Mouse (Mus musculus): ENCODE measurements around the gene Rab31. TPM values are rescaled to one million over a fixed set of nuclear protein-coding genes. Genes with fewer than 3 reads are reported as not detected.
A peak's percentile ranks its signal among the peaks of the same experiment; 100 is the strongest.

The Rab31 gene
- polyA plus RNA-seq, 1 experiment from 2014 or later = 31.0 TPM

- Histone ChIP-seq H3K36me3 (ENCODE audit: control insufficient read depth, insufficient read depth, low read length) (no peaks in the 10 kb centered on the region), H3K4me2 (ENCODE audit: low read length) (no peak overlapping the region), H3K4me3 (ENCODE audit: control insufficient read depth in 1 of 2, insufficient read depth in 1 of 2, low read depth in 1 of 2, low read length in 2 of 2) (no peak overlapping the region), H3K27me3 (ENCODE audit: control insufficient read depth, insufficient read depth, low read length) (no peaks in the 10 kb centered on the region), H3K27ac (replicated peaks in 1 of 2; ENCODE audit: control insufficient read depth in 1 of 2, insufficient read depth in 1 of 2, low read depth in 2 of 2, low read length in 2 of 2) (no peak overlapping the region), H3K4me1 (ENCODE audit: control insufficient read depth in 2 of 2, insufficient read depth in 2 of 2, low read length in 2 of 2) (no peaks in the 10 kb centered on the region), H3K9me3 (ENCODE audit: control insufficient read depth, low read length) (no peaks in the 10 kb centered on the region), H3K9ac (ENCODE audit: low read length) (no peak overlapping the region)
- no peak for ATAC-seq (ENCODE audit: insufficient number of reproducible peaks, insufficient read depth, low FRiP score, low read depth)
- 87% methylated on average over 2 of the region's 2 CpGs for WGBS
Measured at GRCm38 (mm10) chr17:65618431-65618830, 154.1 kb downstream of the Rab31 start.

- H3K4me1 ChIP-seq (ENCODE audit: control insufficient read depth in 2 of 2, insufficient read depth in 2 of 2, low read length in 2 of 2) = peaks cover 0 to 11% of the 10 kb centered on the region in 2 experiments; a peak in 2 of 4 replicates
- H3K4me2 ChIP-seq (ENCODE audit: low read length) = no peak overlapping the region
- no peak overlapping the region for H3K27ac ChIP-seq (replicated peaks in 1 of 2; ENCODE audit: control insufficient read depth in 1 of 2, insufficient read depth in 1 of 2, low read depth in 2 of 2, low read length in 2 of 2)
- ATAC-seq (ENCODE audit: insufficient number of reproducible peaks, insufficient read depth, low FRiP score, low read depth) = no peak
- H3K36me3 ChIP-seq (ENCODE audit: control insufficient read depth, insufficient read depth, low read length) = no peaks in the 10 kb centered on the region
- H3K9ac ChIP-seq (ENCODE audit: low read length) = no peak overlapping the region
- WGBS = 50% methylated on average over 3 of the region's 3 CpGs
- H3K9me3 ChIP-seq (ENCODE audit: control insufficient read depth, low read length) = no peaks in the 10 kb centered on the region
- H3K27me3 ChIP-seq (ENCODE audit: control insufficient read depth, insufficient read depth, low read length) = no peaks in the 10 kb centered on the region
- H3K4me3 ChIP-seq (ENCODE audit: control insufficient read depth in 1 of 2, insufficient read depth in 1 of 2, low read depth in 1 of 2, low read length in 2 of 2) = no peak overlapping the region
Measured at GRCm38 (mm10) chr17:65615678-65616077, 156.9 kb downstream of the Rab31 start.

GRCm38 (mm10) chr17:65614431-65614830, 158.1 kb downstream of the Rab31 start:
- ATAC-seq (ENCODE audit: insufficient number of reproducible peaks, insufficient read depth, low FRiP score, low read depth) = no peak
- H3K27me3 ChIP-seq (ENCODE audit: control insufficient read depth, insufficient read depth, low read length) = no peaks in the 10 kb centered on the region

GRCm38 (mm10) chr17:65613463-65614412, 158.8 kb downstream of the Rab31 start, which contains the start of gene Vapa:
Gene Vapa, minus strand, starts transcription at chr17:65613555.
- peak; percentile 91 for ATAC-seq (ENCODE audit: insufficient number of reproducible peaks, insufficient read depth, low FRiP score, low read depth)
- Histone ChIP-seq H3K4me2 (ENCODE audit: low read length) (peak within 1 kb of the TSS; percentile 76), H3K9ac (ENCODE audit: low read length) (peak within 1 kb of the TSS; percentile 100), H3K9me3 (ENCODE audit: control insufficient read depth, low read length) (no peaks in the 10 kb centered on the region), H3K27me3 (ENCODE audit: control insufficient read depth, insufficient read depth, low read length) (no peaks in the 10 kb centered on the region), H3K36me3 (ENCODE audit: control insufficient read depth, insufficient read depth, low read length) (peaks cover 4% of the 10 kb centered on the region; the same call in 1 of the 2 replicates), H3K4me3 (ENCODE audit: control insufficient read depth in 1 of 2, insufficient read depth in 1 of 2, low read depth in 1 of 2, low read length in 2 of 2) (peak within 1 kb of the TSS; percentile 80 to 100), H3K27ac (replicated peaks in 1 of 2; ENCODE audit: control insufficient read depth in 1 of 2, insufficient read depth in 1 of 2, low read depth in 2 of 2, low read length in 2 of 2) (peak within 1 kb of the TSS; percentile 97 to 100), H3K4me1 (ENCODE audit: control insufficient read depth in 2 of 2, insufficient read depth in 2 of 2, low read length in 2 of 2) (peaks cover 5 to 27% of the 10 kb centered on the region in 2 experiments)
- under 1% methylated on average over 80 of the region's 85 CpGs for WGBS

More at GRCm38 (mm10) chr17:65614431-65614830, 158.1 kb downstream of the Rab31 start:
- peak overlapping the region; percentile 80 to 100 for H3K4me3 ChIP-seq (ENCODE audit: control insufficient read depth in 1 of 2, insufficient read depth in 1 of 2, low read depth in 1 of 2, low read length in 2 of 2)
- 4% methylated on average over 9 of the region's 9 CpGs for WGBS
- no peaks in the 10 kb centered on the region for H3K9me3 ChIP-seq (ENCODE audit: control insufficient read depth, low read length)
- peak overlapping the region; percentile 76 for H3K4me2 ChIP-seq (ENCODE audit: low read length)
- H3K27ac ChIP-seq (replicated peaks in 1 of 2; ENCODE audit: control insufficient read depth in 1 of 2, insufficient read depth in 1 of 2, low read depth in 2 of 2, low read length in 2 of 2) = peak overlapping the region; percentile 96 to 100
- H3K36me3 ChIP-seq (ENCODE audit: control insufficient read depth, insufficient read depth, low read length) = no peaks in the 10 kb centered on the region; the same call in 1 of the 2 replicates
- peak overlapping the region; percentile 100 for H3K9ac ChIP-seq (ENCODE audit: low read length)
- H3K4me1 ChIP-seq (ENCODE audit: control insufficient read depth in 2 of 2, insufficient read depth in 2 of 2, low read length in 2 of 2) = peaks cover 2 to 20% of the 10 kb centered on the region in 2 experiments; a peak in 3 of 4 replicates

- H3K9me3 ChIP-seq (ENCODE audit: control insufficient read depth, low read length) = no peaks in the 10 kb centered on the region
- peaks cover 4% of the 10 kb centered on the region; the same call in 1 of the 2 replicates for H3K36me3 ChIP-seq (ENCODE audit: control insufficient read depth, insufficient read depth, low read length)
- WGBS = 0% methylated on average over 24 of the region's 42 CpGs
- peak overlapping the region; percentile 97 to 100 for H3K27ac ChIP-seq (replicated peaks in 1 of 2; ENCODE audit: control insufficient read depth in 1 of 2, insufficient read depth in 1 of 2, low read depth in 2 of 2, low read length in 2 of 2)
- H3K4me2 ChIP-seq (ENCODE audit: low read length) = peak overlapping the region; percentile 76
- peak overlapping the region; percentile 100 for H3K9ac ChIP-seq (ENCODE audit: low read length)
- no peaks in the 10 kb centered on the region for H3K27me3 ChIP-seq (ENCODE audit: control insufficient read depth, insufficient read depth, low read length)
- peaks cover 6 to 33% of the 10 kb centered on the region in 2 experiments for H3K4me1 ChIP-seq (ENCODE audit: control insufficient read depth in 2 of 2, insufficient read depth in 2 of 2, low read length in 2 of 2)
- H3K4me3 ChIP-seq (ENCODE audit: control insufficient read depth in 1 of 2, insufficient read depth in 1 of 2, low read depth in 1 of 2, low read length in 2 of 2) = peak overlapping the region; percentile 65 to 100
- ATAC-seq (ENCODE audit: insufficient number of reproducible peaks, insufficient read depth, low FRiP score, low read depth) = peak; percentile 69
Measured at GRCm38 (mm10) chr17:65613142-65613462, 159.4 kb downstream of the Rab31 start.

- H3K4me3 ChIP-seq (ENCODE audit: control insufficient read depth in 1 of 2, insufficient read depth in 1 of 2, low read depth in 1 of 2, low read length in 2 of 2) = peak overlapping the region; percentile 65 to 100
- H3K36me3 ChIP-seq (ENCODE audit: control insufficient read depth, insufficient read depth, low read length) = peaks cover 4% of the 10 kb centered on the region; the same call in 1 of the 2 replicates
- under 1% methylated on average over 71 of the region's 91 CpGs for WGBS
- no peaks in the 10 kb centered on the region for H3K9me3 ChIP-seq (ENCODE audit: control insufficient read depth, low read length)
- peak; percentile 38 for ATAC-seq (ENCODE audit: insufficient number of reproducible peaks, insufficient read depth, low FRiP score, low read depth)
- H3K4me1 ChIP-seq (ENCODE audit: control insufficient read depth in 2 of 2, insufficient read depth in 2 of 2, low read length in 2 of 2) = peaks cover 10 to 39% of the 10 kb centered on the region in 2 experiments
- H3K9ac ChIP-seq (ENCODE audit: low read length) = peak overlapping the region; percentile 100
- no peaks in the 10 kb centered on the region for H3K27me3 ChIP-seq (ENCODE audit: control insufficient read depth, insufficient read depth, low read length)
- H3K27ac ChIP-seq (replicated peaks in 1 of 2; ENCODE audit: control insufficient read depth in 1 of 2, insufficient read depth in 1 of 2, low read depth in 2 of 2, low read length in 2 of 2) = peak overlapping the region; percentile 97 to 100
- peak overlapping the region; percentile 76 for H3K4me2 ChIP-seq (ENCODE audit: low read length)
Measured at GRCm38 (mm10) chr17:65612391-65613141, 160.0 kb downstream of the Rab31 start.

- Histone ChIP-seq H3K27ac (replicated peaks in 1 of 2; ENCODE audit: control insufficient read depth in 1 of 2, insufficient read depth in 1 of 2, low read depth in 2 of 2, low read length in 2 of 2) (no peak overlapping the region), H3K4me1 (ENCODE audit: control insufficient read depth in 2 of 2, insufficient read depth in 2 of 2, low read length in 2 of 2) (peaks cover 13 to 45% of the 10 kb centered on the region in 2 experiments), H3K9me3 (ENCODE audit: control insufficient read depth, low read length) (no peaks in the 10 kb centered on the region), H3K27me3 (ENCODE audit: control insufficient read depth, insufficient read depth, low read length) (no peaks in the 10 kb centered on the region), H3K36me3 (ENCODE audit: control insufficient read depth, insufficient read depth, low read length) (peaks cover 4% of the 10 kb centered on the region; the same call in 1 of the 2 replicates), H3K4me2 (ENCODE audit: low read length) (peak overlapping the region; percentile 76), H3K4me3 (ENCODE audit: control insufficient read depth in 1 of 2, insufficient read depth in 1 of 2, low read depth in 1 of 2, low read length in 2 of 2) (peak overlapping the region; percentile 20 to 100; a peak in 3 of 4 replicates), H3K9ac (ENCODE audit: low read length) (peak overlapping the region; percentile 100)
- 8% methylated on average over 4 of the region's 4 CpGs for WGBS
- ATAC-seq (ENCODE audit: insufficient number of reproducible peaks, insufficient read depth, low FRiP score, low read depth) = no peak
Measured at GRCm38 (mm10) chr17:65611721-65612120, 160.8 kb downstream of the Rab31 start.

Data from heart, embryonic 14.5 days (tissue).